Mouse (Mus musculus) retina, postnatal 7 days (tissue): ENCODE measurements around the gene Gm45062.
"Not testable (repeated sequence)": the region's sequence is repeated elsewhere in the genome, so short reads cannot be mapped to it uniquely, and the experiment has no call there.

Experiments
- DNase-seq: peaks from one replicate; pipeline ENCODE4 v3.0.0-alpha.2; 2012; ENCODE audit warnings: low read depth, low spot score

The Gm45062 gene

DNA sequence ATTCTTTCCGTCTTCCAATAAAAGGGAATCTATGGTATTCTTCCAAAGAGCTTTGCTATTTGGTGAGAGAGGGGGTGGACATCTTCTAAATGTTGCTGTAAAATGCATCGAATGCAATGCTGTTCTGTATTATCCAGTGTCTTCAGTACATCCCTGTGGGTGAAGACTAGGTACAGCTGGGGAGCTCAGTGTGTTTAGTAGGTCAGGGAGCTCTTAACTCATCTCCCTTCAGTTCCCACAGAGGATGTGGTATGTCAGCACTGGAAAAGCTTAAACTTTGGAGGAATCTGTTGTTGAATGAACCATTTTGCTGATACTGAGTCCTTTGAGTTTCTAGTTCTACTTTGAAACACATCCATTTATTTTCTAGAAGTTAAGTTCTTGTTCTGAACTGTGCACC is 53.3 kb downstream of the Gm45062 start:
- no peak for DNase-seq

DNA sequence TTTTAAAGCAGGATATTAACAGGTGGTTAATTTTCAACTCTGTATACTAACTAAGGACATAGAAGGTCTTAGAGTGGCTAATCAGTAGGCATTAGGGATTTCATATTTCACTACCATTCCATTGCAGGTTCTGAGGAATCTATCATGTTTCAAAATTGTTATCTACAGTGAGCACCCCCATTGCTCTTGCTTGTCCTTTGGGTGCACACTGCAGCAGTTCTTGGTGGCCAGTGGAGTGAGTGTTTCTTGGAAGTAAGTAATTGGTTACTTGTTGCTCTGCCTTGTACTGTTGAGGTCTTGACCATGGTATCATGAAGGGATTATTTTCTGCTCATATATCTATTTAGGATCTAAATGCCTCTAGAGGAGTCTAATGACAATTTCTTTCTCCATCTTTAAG is 57.0 kb downstream of the Gm45062 start:
- DNase-seq, result no peak

DNA sequence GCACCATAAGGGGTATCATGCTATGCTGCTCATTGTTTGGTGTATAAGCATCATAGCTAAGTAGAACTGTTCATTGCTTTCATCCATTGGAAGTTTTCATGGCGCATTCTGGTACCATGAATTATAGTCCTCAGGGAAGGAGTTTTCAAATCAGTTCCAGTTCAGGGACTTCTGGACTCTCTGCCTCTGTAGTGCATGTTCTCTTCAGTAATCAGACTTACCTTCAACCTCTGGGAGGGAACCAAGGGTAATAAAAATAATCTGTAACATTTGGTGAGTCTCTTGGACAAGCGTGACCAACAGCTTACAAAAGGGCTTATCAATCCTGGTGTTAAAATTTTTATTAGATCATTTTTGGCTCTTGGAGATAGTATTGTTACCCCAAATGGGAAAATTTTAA is 60.3 kb downstream of the Gm45062 start:
- DNase-seq, result no peak

- DNase-seq, result not testable (repeated sequence)
Observed at GRCm38 (mm10) chr6:8331496-8331895, 72.2 kb downstream of the Gm45062 start.

DNA sequence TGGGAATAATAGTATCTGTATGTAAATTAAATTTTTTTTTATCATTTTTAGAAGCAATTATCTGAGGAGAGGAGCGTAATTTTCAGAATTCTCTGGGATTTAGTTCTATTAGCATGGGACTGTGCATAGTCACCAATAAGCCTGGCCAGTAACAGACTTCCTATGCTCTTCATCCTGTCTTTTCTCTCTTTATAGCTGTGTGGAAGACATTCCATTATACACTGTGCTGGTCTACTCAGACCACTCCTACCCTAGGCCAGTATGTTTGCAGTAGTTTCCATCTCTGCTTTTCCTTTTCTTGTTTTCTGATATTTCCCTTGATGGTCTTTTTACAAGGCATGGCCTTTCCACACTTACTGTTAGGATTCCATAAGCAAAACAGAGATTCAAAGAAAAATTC is 74.1 kb downstream of the Gm45062 start:
- no peak for DNase-seq

DNA sequence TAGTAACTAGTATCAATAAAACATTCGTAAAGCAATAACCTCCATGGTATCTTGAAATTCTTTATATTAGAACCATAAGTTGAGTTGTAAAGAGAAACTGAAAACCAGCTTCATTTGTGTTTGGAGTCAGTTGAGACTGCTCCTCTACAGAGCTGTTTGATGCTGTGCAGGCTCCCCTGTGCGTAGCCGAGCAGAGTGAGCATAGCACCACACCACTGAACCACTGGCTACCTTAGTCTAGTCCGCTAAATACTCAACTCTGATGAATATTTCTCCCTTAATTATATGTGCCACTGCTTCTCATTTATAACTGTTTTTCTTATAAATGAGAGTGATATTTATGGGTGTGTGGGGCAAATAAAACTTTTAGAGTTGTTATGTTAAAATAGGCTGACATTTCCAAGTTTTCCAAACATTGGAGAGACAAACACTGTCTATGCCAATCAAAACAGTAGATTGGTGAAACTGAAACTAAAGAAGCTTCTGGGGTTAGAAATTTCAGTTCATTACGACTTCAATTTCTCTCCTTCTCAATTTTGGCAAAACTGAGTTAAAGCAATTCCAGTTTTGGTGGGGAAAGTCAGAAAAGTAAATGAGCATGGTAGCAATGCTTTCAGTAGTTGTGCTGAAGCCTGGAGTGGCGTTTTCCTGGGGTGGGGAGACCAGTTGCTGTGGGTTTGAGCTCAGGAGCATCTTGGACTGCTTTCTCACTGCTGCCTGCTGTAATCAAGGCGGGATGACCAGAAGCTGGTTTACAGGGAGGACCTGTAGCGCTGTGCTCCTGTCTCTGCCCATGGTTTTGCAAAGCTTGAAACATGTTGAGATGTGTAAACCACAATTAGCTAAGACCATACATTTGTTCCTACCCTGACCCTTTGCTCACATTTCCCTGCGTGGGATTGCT is 77.5 kb downstream of the Gm45062 start:
- no peak for DNase-seq

- DNase-seq, result no peak
Observed at GRCm38 (mm10) chr6:8339453-8339852, 80.2 kb downstream of the Gm45062 start.

DNA sequence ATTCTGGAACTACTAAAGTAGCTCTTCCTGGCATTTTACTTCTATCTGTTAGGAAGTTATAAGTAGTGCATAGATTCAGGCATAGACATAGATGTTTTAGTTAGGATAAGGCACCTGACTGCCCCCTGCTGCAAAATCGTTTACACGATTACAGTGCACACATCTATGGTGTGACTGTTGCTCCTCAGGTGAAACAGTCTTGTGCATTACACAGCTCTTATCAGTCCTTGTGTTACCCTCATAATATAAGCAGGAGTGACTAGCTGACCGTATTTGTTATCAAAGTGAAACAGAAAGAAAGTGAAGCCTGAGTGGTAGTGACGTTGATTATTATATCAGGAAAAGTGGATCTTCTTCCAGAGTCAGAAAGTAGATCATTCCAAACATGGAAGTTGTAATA is 84.0 kb downstream of the Gm45062 start:
- no peak for DNase-seq

- DNase-seq, result no peak
Observed at GRCm38 (mm10) chr6:8345219-8345856, 86.1 kb downstream of the Gm45062 start.

DNA sequence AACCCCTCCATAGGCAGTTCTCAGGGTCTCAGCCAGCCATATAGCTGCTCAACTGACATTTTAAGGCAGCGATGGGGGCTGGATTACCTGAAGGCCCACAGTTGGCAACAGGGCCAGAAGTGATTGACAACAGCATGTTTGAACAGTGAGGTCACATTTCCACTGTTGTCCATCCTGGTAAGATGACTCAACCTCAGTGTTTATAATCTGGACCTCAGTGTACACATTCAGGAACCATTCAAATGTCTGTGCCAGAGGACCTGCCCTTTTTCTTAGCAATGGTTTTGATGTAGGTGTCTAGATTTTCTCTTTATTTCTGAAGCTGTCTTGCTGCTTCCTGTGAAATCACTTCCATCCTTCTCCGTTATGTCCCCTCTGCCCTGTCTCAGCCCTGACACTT is 87.9 kb downstream of the Gm45062 start:
- no peak for DNase-seq

DNA sequence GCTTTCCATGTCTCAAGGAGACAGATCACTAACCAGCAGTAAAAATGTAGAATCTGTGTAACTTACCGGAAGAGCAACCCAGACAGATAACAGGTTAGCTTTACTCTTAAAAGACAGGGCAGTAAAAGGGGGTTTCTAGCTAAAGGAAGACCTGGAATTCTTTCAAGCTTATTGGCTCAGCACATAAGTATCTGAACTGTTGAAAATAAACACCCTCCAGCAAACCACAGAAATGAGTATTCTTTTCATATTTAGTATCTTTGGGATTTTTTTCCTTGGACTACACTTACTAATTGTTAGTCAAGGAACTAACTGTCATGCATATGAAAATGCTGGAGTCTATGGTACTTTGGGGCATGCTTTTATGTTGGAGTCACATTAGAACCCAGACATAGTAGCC is 89.1 kb downstream of the Gm45062 start:
- DNase-seq, result no peak

DNA sequence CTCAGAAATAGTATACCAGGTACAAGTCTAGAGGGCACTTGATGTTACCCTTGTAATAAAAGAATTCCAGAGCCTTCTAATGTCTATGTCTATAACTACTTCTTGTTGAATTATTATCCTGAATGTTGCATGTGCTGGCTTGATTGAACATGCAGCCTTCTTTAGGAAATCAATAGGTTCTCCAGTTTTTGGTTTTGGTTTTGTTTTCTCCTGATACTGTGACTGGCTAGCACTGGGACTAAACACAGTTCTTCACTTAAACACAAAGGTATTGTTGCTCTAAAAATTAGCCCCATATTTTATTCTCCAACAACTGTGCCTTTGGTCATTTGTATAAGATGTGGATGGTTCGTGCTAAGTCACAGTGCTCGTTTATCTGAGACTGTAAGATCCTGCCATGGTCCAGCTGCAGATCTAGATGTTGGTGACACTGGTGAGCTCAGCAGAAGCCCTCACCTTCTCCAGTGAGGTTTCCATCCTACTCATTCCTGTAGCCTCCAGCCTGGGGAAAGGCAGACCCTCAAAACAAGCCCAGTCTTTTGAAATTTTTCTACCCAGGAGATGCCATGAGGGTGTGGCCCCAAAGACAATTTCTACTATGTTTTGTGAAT is 89.9 kb downstream of the Gm45062 start:
- no peak for DNase-seq

DNA sequence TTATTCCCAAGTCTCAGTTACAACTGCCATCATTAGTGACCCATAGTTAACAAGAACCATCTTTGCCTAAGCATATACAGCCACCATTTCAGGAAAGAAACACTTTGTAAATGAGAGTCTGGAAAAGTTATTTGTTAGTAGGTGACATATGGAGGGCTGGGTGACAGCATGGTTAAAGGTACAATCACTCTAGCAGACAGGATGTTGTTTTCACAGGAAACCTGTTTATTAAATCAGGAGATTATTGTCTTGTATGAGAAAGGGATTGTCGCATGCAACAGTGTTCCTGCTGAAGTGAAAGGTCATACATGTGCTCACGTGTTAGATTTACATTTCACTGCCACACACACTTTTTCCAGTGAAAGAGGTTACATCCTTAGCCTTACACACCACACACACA is 92.3 kb downstream of the Gm45062 start:
- DNase-seq, result no peak

DNA sequence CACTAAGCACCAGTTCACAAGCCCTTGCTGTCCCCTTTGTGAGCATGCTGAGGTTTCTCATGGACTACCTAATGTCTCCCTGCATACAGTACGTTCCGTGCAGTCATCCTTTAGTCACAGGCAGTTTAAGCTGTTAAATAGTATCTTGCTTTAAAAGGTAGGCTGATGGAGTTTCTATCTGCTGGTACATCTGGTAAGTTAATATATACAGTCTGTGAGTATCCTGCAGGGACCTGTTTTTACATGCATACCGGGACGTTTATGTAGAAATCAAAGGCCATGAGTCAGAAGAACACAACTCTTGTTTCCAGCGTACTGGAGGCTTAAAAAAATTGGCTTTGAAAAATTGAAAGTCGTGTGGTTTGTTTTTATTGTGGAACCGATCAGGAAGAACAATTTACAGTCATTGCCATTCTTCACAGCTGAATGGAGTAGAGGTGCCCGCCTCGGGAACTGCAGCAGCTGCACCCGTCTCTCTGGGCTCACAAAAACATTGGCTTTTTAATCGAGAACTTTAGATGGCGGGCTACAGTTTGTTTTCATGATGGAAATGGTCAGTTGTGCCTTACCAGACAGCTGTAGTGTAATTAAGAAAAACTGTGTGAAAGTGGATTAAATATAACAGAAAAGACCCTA is 93.4 kb downstream of the Gm45062 start:
- DNase-seq, result no peak

GRCm38 (mm10) chr6:8353461-8353860 is 94.2 kb downstream of the Gm45062 start:
- DNase-seq, result no peak

- DNase-seq, result no peak
Observed at GRCm38 (mm10) chr6:8354846-8355245, 95.6 kb downstream of the Gm45062 start.

GRCm38 (mm10) chr6:8358232-8358631 is 99.0 kb downstream of the Gm45062 start:
- no peak for DNase-seq

DNA sequence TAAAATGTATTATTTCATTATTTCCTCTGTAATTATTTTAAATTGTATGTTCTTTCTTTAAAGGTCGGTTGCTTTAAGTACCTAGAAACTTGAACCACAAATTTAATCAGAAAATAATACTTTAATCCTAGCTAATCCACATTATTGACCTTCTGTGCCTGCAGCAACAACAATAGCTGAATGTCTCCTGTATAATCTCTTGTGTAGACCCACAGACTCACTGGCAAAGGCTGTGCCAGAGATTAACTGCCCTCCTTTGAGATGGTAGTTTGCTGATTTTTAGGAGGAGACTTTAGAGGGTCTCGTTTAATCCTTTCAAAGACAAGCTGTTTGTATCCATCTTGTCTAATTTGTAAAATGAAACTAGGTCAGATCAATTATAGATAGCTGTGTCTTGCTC is 99.5 kb downstream of the Gm45062 start:
- peak; percentile 35 for DNase-seq

DNA sequence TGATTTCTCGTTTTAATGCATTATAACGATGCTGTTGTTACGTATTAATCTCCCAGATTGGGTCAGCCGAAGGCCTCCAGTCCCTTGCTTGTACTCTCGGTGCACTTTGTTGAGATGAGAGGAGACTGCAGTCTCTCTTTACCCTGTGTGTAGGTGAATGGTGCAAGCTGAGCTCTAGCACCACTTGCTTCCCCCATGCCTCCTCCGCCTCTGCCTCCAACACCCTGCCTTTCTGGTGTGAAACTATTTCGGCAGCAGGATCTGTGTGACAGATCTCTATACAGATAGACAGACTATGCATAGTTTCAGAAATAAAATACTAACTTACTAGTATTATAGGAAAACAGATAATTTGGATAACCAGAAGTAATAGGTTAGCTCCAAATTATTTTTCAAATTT is 101.6 kb downstream of the Gm45062 start:
- DNase-seq, result no peak

- DNase-seq, result no peak
Observed at GRCm38 (mm10) chr6:8364033-8364756, 104.9 kb downstream of the Gm45062 start.

DNA sequence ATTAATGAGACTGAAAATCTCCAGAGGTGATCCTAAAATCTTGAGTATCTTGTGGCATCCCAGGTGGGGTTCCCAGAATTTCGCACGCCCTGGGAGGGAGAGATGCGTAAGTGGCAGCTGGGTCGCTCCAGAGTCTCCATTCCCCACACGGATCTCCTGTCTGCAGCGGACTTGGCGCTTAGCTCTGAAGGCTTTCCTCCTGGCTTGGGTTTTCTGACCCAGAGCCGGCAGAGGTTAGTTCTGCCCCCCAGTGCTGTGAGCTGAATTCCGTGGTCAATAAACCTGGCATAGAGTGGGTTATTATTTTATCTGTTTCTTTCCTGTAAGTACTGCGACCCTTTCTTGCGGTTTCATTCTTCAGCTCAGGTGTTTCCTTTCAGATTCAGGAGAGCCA is 105.5 kb downstream of the Gm45062 start:
- DNase-seq, result no peak

DNA sequence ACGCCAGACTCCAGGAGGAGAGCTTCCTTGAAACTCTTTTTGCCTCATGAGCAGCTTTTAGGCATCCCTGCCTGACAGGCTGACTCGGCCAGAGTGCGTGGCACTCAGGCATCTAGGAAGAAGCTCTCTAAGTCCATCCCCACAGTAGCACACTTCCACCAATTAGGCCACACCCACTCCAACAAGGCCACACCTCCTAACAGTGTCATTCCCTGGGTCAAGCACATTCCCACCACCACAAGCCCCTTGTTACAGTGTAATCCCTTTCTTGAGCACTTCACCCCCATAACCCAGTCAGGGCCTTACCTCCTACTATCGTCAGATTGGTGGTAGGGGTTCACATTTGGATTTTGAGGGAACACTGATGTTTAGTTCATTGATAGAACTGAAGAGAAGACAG is 108.4 kb downstream of the Gm45062 start:
- no peak for DNase-seq
